Mouse (Mus musculus): ENCODE data around the gene Isy1. TPM values are rescaled to one million over a fixed set of nuclear protein-coding genes. Genes with fewer than 3 reads are reported as not detected.

Isy1 gene
- total and polyA plus RNA-seq, 2 experiments from 2014 or later, result 22.5 to 25.9 TPM

- Histone ChIP-seq H3K27me3 (ENCODE audit: insufficient read depth, low read length) (no peaks in the 10 kb centered on the region), H3K4me1 (ENCODE audit: insufficient read depth, low read length) (no peaks in the 10 kb centered on the region), H3K27ac (ENCODE audit: low read depth, low read length) (no peak overlapping the region), H3K9ac (replicated peaks; ENCODE audit: low read length, poor library complexity, severe bottlenecking) (no peak overlapping the region), H3K4me3 (ENCODE audit: low read depth, low read length) (no peak overlapping the region), H3K4me2 (ENCODE audit: low read depth, low read length, poor library complexity, severe bottlenecking) (no peak overlapping the region), H3K36me3 (ENCODE audit: insufficient read depth, low read length) (peaks cover 8% of the 10 kb centered on the region; the same call in 1 of the 2 replicates), H3K9me3 (ENCODE audit: low read length) (no peaks in the 10 kb centered on the region)
- DNase-seq (ENCODE audit: low spot score), result no peak
- no peak for TF ChIP-seq CTCF (IDR thresholded peaks at IDR 0.05)
- 81% methylated on average over 5 of the region's 5 CpGs for WGBS
- ATAC-seq (ENCODE audit: low FRiP score), result no peak
Observed at GRCm38 (mm10) chr6:87786621-87787020, 52.0 kb downstream of the Isy1 start.

- no peak overlapping the region for H3K27ac ChIP-seq (ENCODE audit: low read depth, low read length)
- H3K9ac ChIP-seq (replicated peaks; ENCODE audit: low read length, poor library complexity, severe bottlenecking), result no peak overlapping the region
- 80% methylated on average over 8 of the region's 8 CpGs for WGBS
- no peak overlapping the region for H3K4me3 ChIP-seq (ENCODE audit: low read depth, low read length)
- no peaks in the 10 kb centered on the region for H3K4me1 ChIP-seq (ENCODE audit: insufficient read depth, low read length)
- H3K36me3 ChIP-seq (ENCODE audit: insufficient read depth, low read length), result no peaks in the 10 kb centered on the region
- H3K27me3 ChIP-seq (ENCODE audit: insufficient read depth, low read length), result no peaks in the 10 kb centered on the region
- no peak overlapping the region for H3K4me2 ChIP-seq (ENCODE audit: low read depth, low read length, poor library complexity, severe bottlenecking)
- DNase-seq (ENCODE audit: low spot score) (no peak), ATAC-seq (ENCODE audit: low FRiP score) (no peak)
- no peak for TF ChIP-seq CTCF (IDR thresholded peaks at IDR 0.05)
- H3K9me3 ChIP-seq (ENCODE audit: low read length), result no peaks in the 10 kb centered on the region
Observed at GRCm38 (mm10) chr6:87784033-87784432, 54.6 kb downstream of the Isy1 start.

- Histone ChIP-seq H3K4me3 (ENCODE audit: low read depth, low read length) (no peak overlapping the region), H3K4me2 (ENCODE audit: low read depth, low read length, poor library complexity, severe bottlenecking) (no peak overlapping the region), H3K4me1 (ENCODE audit: insufficient read depth, low read length) (no peaks in the 10 kb centered on the region), H3K27ac (ENCODE audit: low read depth, low read length) (no peak overlapping the region), H3K27me3 (ENCODE audit: insufficient read depth, low read length) (no peaks in the 10 kb centered on the region), H3K9ac (replicated peaks; ENCODE audit: low read length, poor library complexity, severe bottlenecking) (no peak overlapping the region), H3K36me3 (ENCODE audit: insufficient read depth, low read length) (no peaks in the 10 kb centered on the region), H3K9me3 (ENCODE audit: low read length) (no peaks in the 10 kb centered on the region)
- ATAC-seq (ENCODE audit: low FRiP score), result no peak
- DNase-seq (ENCODE audit: low spot score), result no peak
- WGBS, result 83% methylated on average over 10 of the region's 10 CpGs
- no peak for TF ChIP-seq CTCF (IDR thresholded peaks at IDR 0.05)
Observed at GRCm38 (mm10) chr6:87780546-87781301, 57.9 kb downstream of the Isy1 start.

- 83% methylated on average over 11 of the region's 11 CpGs for WGBS
- Histone ChIP-seq H3K9ac (replicated peaks; ENCODE audit: low read length, poor library complexity, severe bottlenecking) (no peak overlapping the region), H3K9me3 (ENCODE audit: low read length) (no peaks in the 10 kb centered on the region), H3K36me3 (ENCODE audit: insufficient read depth, low read length) (no peaks in the 10 kb centered on the region), H3K4me2 (ENCODE audit: low read depth, low read length, poor library complexity, severe bottlenecking) (no peak overlapping the region), H3K27ac (ENCODE audit: low read depth, low read length) (no peak overlapping the region), H3K27me3 (ENCODE audit: insufficient read depth, low read length) (no peaks in the 10 kb centered on the region), H3K4me1 (ENCODE audit: insufficient read depth, low read length) (no peaks in the 10 kb centered on the region), H3K4me3 (ENCODE audit: low read depth, low read length) (no peak overlapping the region)
- peak; percentile 16; the same call in 1 of the 2 replicates for TF ChIP-seq CTCF (IDR thresholded peaks at IDR 0.05)
- DNase-seq (ENCODE audit: low spot score) (no peak), ATAC-seq (ENCODE audit: low FRiP score) (no peak)
Observed at GRCm38 (mm10) chr6:87779174-87780165, 59.1 kb downstream of the Isy1 start.

- DNase-seq (ENCODE audit: low spot score) (peak; percentile 9), ATAC-seq (ENCODE audit: low FRiP score) (no peak)
- WGBS, result 81% methylated on average over 11 of the region's 11 CpGs
- Histone ChIP-seq H3K4me2 (ENCODE audit: low read depth, low read length, poor library complexity, severe bottlenecking) (no peak overlapping the region), H3K27me3 (ENCODE audit: insufficient read depth, low read length) (no peaks in the 10 kb centered on the region), H3K27ac (ENCODE audit: low read depth, low read length) (no peak overlapping the region), H3K9me3 (ENCODE audit: low read length) (no peaks in the 10 kb centered on the region), H3K4me1 (ENCODE audit: insufficient read depth, low read length) (no peaks in the 10 kb centered on the region), H3K36me3 (ENCODE audit: insufficient read depth, low read length) (no peaks in the 10 kb centered on the region), H3K4me3 (ENCODE audit: low read depth, low read length) (no peak overlapping the region), H3K9ac (replicated peaks; ENCODE audit: low read length, poor library complexity, severe bottlenecking) (no peak overlapping the region)
- TF ChIP-seq CTCF (IDR thresholded peaks at IDR 0.05), result no peak
Observed at GRCm38 (mm10) chr6:87778294-87779173, 60.1 kb downstream of the Isy1 start.

All from midbrain, postnatal 0 days (tissue).